Mouse (Mus musculus): ENCODE measurements around the gene Arsa. TPM values are rescaled to one million over a fixed set of nuclear protein-coding genes. Genes with fewer than 3 reads are reported as not detected.

The Arsa gene
- total RNA-seq, 2 experiments from 2014 or later = 30.6 to 31.7 TPM

Other genes with a start within 250 kb of the Arsa start
- gene Sbf1, start 162.1 kb downstream of the Arsa start, total RNA-seq (2021) = 100 to 1,000 TPM; 204 to 220 TPM
- gene Adm2, start 154.7 kb downstream of the Arsa start, total RNA-seq (2021) = not detected
- not detected for gene Miox, start 143.0 kb downstream of the Arsa start, total RNA-seq (2021)
- gene Lmf2, start 121.8 kb downstream of the Arsa start, total RNA-seq (2021) = 10 to 100 TPM; 17.8 to 21.2 TPM
- 100 to 1,000 TPM; 111 to 119 TPM for gene Ncaph2, start 121.7 kb downstream of the Arsa start, total RNA-seq (2021)
- 10 to 100 TPM; 27.7 to 28.6 TPM for gene Sco2, start 103.6 kb downstream of the Arsa start, total RNA-seq (2021)
- 1 to 10 TPM; 1.5 TPM for gene Tymp, start 100.4 kb downstream of the Arsa start, total RNA-seq (2021)
- gene Odf3b, start 98.1 kb downstream of the Arsa start, total RNA-seq (2021) = 1 to 10 TPM; 2.0 to 2.1 TPM
- gene Klhdc7b, start 92.5 kb downstream of the Arsa start, total RNA-seq (2021) = 1 to 10 TPM in 1 of 2 experiments, under 1 TPM in 1; 0.82 to 1.0 TPM
- not detected for gene Syce3, start 66.9 kb downstream of the Arsa start, total RNA-seq (2021)
- 1 to 10 TPM; 1.9 to 2.3 TPM for gene Cpt1b, start 51.6 kb downstream of the Arsa start, total RNA-seq (2021)
- gene C730034F03Rik, start 47.8 kb downstream of the Arsa start, total RNA-seq (2021) = 1 to 10 TPM; 1.6 to 2.0 TPM
- gene Gm44502, start 47.7 kb downstream of the Arsa start, total RNA-seq (2021) = under 1 TPM in 1 of 2 experiments, not detected in 1; 0.09 TPM
- 10 to 100 TPM; 42.7 to 45.2 TPM for gene Chkb, start 47.5 kb downstream of the Arsa start, total RNA-seq (2021)
- 100 to 1,000 TPM; 228 to 240 TPM for gene Mapk8ip2, start 23.5 kb downstream of the Arsa start, total RNA-seq (2021)
- 100 to 1,000 TPM; 220 TPM for gene Shank3, start 22.2 kb upstream of the Arsa start, total RNA-seq (2021)
- under 1 TPM; 0.79 to 0.89 TPM for gene Acr, start 90.9 kb upstream of the Arsa start, total RNA-seq (2021)
- 10 to 100 TPM; 32.6 to 40.3 TPM for gene Rabl2, start 114.5 kb upstream of the Arsa start, total RNA-seq (2021)

Data from left cerebral cortex, adult 18-20 months (tissue).